Mouse (Mus musculus): ENCODE data around the gene Cdh4.

Cdh4 gene

GRCm38 (mm10) chr2:179913349-179913748, 471.1 kb downstream of the Cdh4 start:
- ATAC-seq (ENCODE audit: insufficient number of reproducible peaks, low FRiP score, low TSS enrichment), result no peak

- ATAC-seq (ENCODE audit: insufficient number of reproducible peaks, low FRiP score, low TSS enrichment), result no peak
These were observed 472.0 kb downstream of the Cdh4 start for GRCm38 (mm10) chr2:179914246-179914645.

- peak; percentile 81 for ATAC-seq (ENCODE audit: insufficient number of reproducible peaks, low FRiP score, low TSS enrichment)
These were observed 474.8 kb downstream of the Cdh4 start for GRCm38 (mm10) chr2:179916877-179917673.

GRCm38 (mm10) chr2:179920042-179920441, 477.8 kb downstream of the Cdh4 start:
- no peak for ATAC-seq (ENCODE audit: insufficient number of reproducible peaks, low FRiP score, low TSS enrichment)

GRCm38 (mm10) chr2:179921021-179921653, 478.9 kb downstream of the Cdh4 start:
- ATAC-seq (ENCODE audit: insufficient number of reproducible peaks, low FRiP score, low TSS enrichment), result no peak

GRCm38 (mm10) chr2:179924038-179924437, 481.8 kb downstream of the Cdh4 start:
- ATAC-seq (ENCODE audit: insufficient number of reproducible peaks, low FRiP score, low TSS enrichment), result no peak

GRCm38 (mm10) chr2:179929166-179929565, 486.9 kb downstream of the Cdh4 start:
- no peak for ATAC-seq (ENCODE audit: insufficient number of reproducible peaks, low FRiP score, low TSS enrichment)

GRCm38 (mm10) chr2:179931741-179932140, 489.5 kb downstream of the Cdh4 start:
- ATAC-seq (ENCODE audit: insufficient number of reproducible peaks, low FRiP score, low TSS enrichment), result no peak

- ATAC-seq (ENCODE audit: insufficient number of reproducible peaks, low FRiP score, low TSS enrichment), result no peak
These were observed 491.9 kb downstream of the Cdh4 start for GRCm38 (mm10) chr2:179934165-179934564.

- no peak for ATAC-seq (ENCODE audit: insufficient number of reproducible peaks, low FRiP score, low TSS enrichment)
These were observed 494.9 kb downstream of the Cdh4 start for GRCm38 (mm10) chr2:179937091-179937490.

- no peak for ATAC-seq (ENCODE audit: insufficient number of reproducible peaks, low FRiP score, low TSS enrichment)
These were observed 499.5 kb downstream of the Cdh4 start for GRCm38 (mm10) chr2:179941696-179942095.

- no peak for ATAC-seq (ENCODE audit: insufficient number of reproducible peaks, low FRiP score, low TSS enrichment)
These were observed 502.8 kb downstream of the Cdh4 start for GRCm38 (mm10) chr2:179945051-179945450.

- no peak for ATAC-seq (ENCODE audit: insufficient number of reproducible peaks, low FRiP score, low TSS enrichment)
These were observed 504.3 kb downstream of the Cdh4 start for GRCm38 (mm10) chr2:179946496-179946895.

GRCm38 (mm10) chr2:179947607-179948006, 505.4 kb downstream of the Cdh4 start:
- no peak for ATAC-seq (ENCODE audit: insufficient number of reproducible peaks, low FRiP score, low TSS enrichment)

GRCm38 (mm10) chr2:179948820-179949219, 506.6 kb downstream of the Cdh4 start:
- ATAC-seq (ENCODE audit: insufficient number of reproducible peaks, low FRiP score, low TSS enrichment), result peak; percentile 42; the same call in 1 of the 2 replicates
